Mouse (Mus musculus): ENCODE results near the gene Pnpo. TPM values are rescaled to one million over a fixed set of nuclear protein-coding genes. Genes with fewer than 3 reads are reported as not detected.

The Pnpo gene
- total RNA-seq, 1 experiment from 2014 or later = 20.6 TPM

DNA sequence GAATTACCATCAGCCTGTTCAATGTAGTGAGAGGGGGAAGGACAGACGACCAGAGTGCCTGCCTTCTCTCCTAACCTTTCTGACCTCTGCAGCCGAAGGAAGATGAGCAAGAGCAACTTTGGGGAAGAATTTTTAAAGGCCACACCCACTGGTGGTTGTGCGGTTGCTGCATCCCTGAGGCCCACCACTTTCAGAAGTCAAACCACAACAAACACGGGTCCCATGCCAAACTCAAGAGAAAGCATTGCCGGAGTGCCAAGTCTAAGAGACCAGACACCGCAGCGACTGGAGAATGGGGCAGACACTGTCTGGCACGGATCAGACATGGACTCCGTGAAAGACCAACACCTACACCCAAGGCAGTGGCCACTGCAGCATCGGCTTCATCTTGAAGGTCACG is 18.9 kb downstream of the Pnpo start:
- ATAC-seq (replicated peaks; ENCODE audit: insufficient number of reproducible peaks, low FRiP score, low TSS enrichment, poor library complexity, severe bottlenecking) = peak; percentile 82

DNA sequence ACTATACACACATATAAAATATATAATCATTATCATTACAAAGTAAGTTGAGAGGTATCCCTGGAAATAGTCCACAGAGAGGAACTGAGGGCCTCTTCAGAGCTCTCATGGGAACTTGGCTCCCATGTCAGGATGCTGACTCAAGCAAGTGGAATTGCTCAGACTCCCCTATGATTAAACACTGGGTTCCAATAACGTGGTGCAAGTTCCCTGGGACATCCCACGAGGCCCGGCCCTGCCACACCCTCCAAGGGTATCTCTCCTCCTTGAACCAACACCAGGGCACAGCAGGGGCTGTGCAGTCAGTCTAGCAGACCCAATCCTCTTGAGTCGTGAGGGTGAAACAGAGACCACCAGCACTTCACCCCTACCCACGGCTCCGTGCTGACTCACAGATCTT is 24.8 kb downstream of the Pnpo start:
- ATAC-seq (replicated peaks; ENCODE audit: insufficient number of reproducible peaks, low FRiP score, low TSS enrichment, poor library complexity, severe bottlenecking) = no peak

DNA sequence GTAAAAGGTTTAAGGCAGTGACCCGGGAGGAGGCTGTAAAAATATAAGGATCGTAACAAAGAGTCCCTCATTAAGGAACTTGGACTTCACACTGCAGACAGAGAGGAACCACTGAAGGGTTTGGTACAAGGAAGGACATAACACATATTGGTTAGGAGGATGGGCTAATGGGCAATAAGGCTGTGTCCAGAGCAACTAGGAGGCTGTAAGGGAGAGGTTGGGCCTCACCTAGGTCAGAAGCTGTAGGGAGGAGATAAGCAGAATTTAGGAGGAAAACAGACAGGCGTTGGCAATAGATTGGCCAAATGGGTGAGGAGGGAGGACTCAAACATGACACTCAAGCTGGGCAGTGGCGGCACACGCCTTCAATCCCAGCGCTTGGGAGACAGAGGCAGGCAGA is 26.4 kb downstream of the Pnpo start:
- ATAC-seq (replicated peaks; ENCODE audit: insufficient number of reproducible peaks, low FRiP score, low TSS enrichment, poor library complexity, severe bottlenecking) = no peak

DNA sequence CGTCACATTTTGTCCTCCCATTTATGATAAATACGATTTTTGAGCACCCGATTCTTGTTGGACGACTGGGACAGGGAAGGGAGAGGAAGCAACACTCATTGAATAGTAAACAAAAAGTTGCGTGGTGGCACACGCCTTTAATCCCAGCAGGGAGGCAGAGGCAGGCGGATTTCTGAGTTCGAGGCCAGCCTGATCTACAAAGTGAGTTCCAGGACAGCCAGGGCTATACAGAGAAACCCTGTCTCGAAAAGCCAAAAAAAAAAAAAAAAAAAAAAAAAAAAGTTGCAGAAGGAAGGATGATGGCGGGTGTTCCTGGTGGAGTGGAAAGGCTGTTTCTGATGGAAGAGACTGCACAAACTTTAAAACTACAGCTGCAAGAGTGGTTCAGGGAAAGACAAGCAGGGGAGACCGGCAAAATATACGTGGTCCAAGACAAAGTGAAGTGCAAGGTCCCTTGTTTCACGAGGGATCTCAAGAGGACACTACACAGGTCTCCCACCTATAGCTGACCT is 26.8 kb downstream of the Pnpo start:
- no peak for ATAC-seq (replicated peaks; ENCODE audit: insufficient number of reproducible peaks, low FRiP score, low TSS enrichment, poor library complexity, severe bottlenecking)

DNA sequence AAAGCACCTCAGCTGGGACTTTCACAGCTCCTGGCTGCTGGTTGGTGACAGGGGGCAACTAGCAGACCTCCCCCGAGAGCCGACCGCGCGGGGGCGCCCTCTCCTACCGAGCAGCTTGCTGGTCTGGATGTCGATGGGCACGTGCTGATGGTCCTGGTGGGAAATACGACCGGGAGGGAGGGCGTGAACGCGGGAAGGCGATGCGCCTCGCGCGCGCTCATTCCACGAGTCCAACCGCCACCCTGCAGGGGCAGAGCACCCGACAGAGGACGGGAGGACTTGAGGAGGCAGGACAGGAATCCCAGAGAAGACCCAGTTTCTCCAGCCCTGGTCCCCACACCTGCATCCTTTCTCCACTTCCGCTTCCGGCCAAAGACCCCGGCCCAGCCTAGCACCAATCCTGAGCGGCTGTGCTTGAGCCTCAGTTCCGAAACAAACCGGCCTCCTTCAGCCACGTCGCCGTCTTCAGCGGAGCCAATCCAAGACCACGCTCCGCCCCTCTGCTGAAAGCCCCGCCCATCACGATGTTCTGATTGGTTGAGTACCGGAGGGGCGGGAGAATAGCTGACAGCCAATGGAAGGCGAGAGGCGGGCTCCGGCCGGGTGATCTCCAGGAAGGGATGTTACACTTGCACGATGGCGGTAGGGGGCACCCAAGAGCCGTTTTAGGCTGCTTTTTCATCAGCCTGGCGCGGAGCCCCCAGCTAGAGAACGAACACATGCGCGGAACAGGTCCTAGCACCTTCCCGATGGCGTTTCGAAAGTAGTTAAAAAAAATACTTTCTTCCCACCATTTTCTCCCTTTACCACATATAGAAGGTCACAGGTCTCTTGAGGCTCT is 27.5 kb downstream of the Pnpo start, which contains the start of gene Cdk5rap3:
Cdk5rap3 (minus strand) TSS at position 453 of the 841 bp plus-strand sequence.
- ATAC-seq (replicated peaks; ENCODE audit: insufficient number of reproducible peaks, low FRiP score, low TSS enrichment, poor library complexity, severe bottlenecking) = peak; percentile 97

DNA sequence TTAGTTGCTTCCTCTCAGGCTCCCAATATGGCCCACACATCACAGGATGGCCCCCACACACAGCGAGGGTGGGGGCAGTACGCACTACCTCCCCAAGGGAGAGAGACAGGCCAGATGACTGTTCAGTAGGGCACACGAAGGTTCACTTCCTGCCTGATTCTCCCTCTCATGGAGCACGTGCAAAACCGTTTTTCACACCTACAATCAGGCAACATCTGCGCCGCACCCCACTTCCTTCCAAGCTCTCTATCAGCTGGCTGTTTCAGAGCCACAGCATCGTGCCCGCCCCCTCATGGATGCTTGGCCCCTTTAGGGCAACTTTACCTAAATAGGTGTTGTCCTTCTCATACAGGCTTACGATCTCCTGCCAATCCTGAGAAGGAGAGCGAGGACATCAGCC is 31.1 kb downstream of the Pnpo start:
- no peak for ATAC-seq (replicated peaks; ENCODE audit: insufficient number of reproducible peaks, low FRiP score, low TSS enrichment, poor library complexity, severe bottlenecking)

DNA sequence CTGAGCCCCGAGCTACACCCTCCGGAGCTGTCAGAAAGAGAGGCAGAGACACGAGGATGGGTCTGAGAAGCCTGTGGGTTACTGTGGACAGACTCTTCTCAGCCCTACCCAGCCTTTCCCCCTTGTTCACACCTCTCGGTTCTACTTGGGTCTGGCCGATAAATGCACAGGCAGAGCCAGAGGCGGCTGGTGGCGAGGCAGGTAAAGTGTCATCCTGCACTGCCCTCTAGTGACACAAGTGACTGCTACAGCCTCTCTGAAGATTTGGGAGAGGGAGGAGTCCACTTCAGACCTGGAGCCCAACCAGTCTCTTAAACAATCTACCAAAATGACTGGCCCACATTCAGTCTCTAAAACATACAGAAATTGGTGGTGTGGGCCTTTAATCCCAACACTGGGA is 33.8 kb downstream of the Pnpo start:
- ATAC-seq (replicated peaks; ENCODE audit: insufficient number of reproducible peaks, low FRiP score, low TSS enrichment, poor library complexity, severe bottlenecking) = peak; percentile 64

DNA sequence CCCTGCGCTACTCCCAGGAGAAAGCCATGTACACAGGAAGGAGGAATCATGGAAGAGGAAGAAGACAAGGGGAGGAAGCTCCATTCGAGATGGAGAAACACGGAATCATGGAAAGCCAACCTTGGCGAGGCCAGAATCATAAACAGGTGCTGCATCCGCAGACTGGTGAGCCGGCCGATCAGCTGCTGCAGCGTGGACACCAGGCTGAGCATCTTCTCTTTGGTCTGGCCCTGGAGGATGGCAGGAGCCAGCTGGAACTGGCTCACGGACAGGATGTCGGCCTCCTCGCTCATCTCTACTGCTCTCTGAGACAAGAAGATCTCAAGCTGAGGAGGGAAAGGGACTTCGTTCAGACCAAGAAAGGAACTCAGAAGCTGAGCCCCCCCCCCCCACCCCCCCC is 35.2 kb downstream of the Pnpo start:
- no peak for ATAC-seq (replicated peaks; ENCODE audit: insufficient number of reproducible peaks, low FRiP score, low TSS enrichment, poor library complexity, severe bottlenecking)

DNA sequence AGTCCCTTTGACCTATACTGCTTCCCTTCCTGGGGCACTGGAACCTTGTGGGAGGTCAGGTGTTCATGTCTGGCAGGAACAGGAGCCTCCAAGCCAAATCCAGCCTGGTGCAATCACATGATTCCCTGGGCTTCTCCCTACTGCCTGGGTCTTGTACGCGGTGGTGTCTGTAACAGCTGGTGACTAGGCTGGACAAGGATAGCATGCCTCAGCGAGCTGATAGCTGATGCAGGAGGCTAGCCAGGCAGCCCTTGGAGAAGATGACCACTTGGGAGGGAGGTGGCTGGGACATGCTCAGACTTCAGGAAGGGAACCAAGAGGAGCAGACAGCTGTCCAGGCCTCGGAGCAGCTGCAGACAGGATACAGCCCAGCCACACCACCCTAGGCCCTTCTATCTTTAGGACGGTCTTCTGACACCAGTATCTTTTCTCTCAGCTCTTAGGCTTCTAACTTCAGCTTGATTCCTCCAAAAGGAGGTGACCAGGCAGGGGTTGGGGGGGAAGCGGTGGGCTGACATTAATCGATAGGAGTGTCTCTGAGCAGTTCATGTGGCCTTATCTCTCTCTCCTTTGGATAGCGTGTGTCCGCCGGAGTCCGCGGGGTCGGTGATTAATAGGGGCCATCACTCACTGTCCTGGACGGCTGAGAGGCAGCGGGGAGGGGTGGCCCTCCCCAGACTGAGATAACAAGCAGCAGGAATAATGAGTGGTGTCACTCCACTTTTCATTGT is 37.2 kb downstream of the Pnpo start:
- ATAC-seq (replicated peaks; ENCODE audit: insufficient number of reproducible peaks, low FRiP score, low TSS enrichment, poor library complexity, severe bottlenecking) = no peak

DNA sequence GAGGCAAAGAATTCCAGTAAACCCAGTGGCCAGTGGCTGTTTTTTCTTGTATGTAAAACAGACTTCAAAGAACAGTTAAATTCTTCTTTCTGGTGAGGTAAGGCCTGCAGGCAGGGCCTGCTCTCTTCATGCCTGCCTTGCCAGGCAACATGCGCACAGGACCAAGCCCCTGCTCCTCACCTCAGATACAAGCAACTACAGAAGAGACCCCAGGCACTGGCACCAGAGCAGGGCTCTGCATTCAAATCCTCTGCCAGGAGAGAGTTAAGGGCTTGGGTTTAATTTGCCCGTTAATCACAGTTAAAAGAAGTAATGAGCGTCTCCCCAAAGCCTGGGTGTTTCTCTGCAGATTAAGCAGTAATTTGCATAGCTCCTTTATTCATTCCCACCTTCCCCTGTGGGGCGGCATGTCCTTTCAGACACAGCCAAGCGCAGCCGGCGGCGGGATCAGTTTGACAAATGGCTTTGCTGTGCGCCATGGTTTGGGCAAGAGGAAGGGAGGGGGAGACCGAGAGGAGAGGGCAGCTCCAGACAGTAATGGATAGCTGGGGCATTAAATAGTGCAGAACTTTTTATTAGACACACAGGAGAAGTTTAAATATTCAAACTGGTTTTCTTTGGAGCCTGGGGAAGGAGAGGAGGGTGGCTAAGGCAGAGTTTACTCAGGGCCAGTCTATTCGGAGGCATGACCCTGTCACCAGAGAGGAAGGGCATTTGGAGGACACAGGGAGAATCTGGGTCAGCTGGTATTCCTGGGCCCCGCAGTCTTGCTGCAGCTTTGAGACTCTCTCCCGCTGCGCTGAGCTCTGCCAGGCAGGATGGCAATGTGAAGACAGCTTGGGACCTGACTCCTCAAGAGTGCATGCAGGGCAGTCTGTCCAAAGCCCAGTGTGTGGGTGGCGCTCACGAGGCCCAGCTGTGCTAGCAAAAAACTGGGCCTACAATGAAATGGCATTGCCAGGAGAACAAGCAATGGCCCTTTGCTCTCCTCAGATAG is 40.8 kb downstream of the Pnpo start:
- no peak for ATAC-seq (replicated peaks; ENCODE audit: insufficient number of reproducible peaks, low FRiP score, low TSS enrichment, poor library complexity, severe bottlenecking)

DNA sequence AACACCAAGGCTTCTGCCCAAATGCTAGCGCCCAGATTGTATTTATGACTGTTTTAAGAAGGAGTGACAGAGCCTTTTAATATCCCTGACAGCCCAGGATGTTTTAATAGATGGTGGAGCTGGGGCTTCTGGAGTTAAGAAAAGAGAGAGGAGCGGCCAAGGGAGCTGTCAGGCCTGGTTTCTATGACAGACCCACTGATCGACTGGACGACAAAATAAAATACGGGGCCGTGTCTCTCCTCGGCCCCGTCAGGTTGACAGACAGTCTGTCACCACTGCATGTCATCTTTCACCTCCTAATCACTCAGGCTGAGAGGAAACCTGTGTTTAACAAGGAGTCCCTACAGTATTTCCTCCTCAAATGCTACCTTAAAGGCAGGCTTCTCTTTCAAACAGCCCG is 42.5 kb downstream of the Pnpo start:
- ATAC-seq (replicated peaks; ENCODE audit: insufficient number of reproducible peaks, low FRiP score, low TSS enrichment, poor library complexity, severe bottlenecking) = no peak

DNA sequence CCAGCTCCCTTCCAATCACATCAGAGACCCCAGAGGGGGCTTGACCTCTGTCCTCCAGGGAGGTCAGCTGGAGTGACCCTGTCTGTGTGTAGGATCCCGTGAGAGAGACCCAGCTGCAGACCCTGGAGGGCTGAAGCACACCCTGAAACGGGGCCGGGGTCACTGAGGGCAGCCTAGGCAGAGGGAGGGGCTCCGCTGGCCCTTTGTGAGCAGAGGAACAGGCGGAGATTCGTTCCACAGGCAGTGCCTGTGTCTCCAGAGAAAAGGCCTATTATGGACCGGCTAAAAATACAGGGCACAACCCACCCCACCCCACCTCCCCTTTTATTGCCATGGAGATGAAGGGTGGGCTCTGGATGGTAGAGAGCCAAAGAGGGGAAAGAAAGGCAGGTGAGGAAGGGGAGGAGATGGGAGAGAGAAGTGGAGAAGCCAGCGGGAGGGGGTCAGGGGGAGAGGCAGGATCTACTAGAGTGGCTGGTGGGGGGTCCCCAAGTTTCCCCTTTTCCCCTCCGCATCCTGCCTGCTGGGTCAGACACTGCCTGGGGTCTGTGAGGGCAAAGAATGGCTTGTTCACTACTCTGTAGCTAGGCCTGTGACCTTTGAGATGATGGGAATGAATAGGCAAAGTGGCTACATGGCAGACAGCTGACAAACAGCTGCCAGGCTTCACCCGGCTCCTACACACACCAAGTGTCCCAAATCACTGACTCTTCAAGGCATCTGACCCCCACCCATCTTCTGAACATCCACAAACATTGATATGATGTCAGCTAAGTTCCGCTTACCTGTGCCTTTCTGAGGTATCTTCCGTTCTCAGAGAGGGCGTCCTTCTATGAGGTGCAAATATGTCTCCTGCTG is 44.1 kb downstream of the Pnpo start:
- ATAC-seq (replicated peaks; ENCODE audit: insufficient number of reproducible peaks, low FRiP score, low TSS enrichment, poor library complexity, severe bottlenecking) = no peak

DNA sequence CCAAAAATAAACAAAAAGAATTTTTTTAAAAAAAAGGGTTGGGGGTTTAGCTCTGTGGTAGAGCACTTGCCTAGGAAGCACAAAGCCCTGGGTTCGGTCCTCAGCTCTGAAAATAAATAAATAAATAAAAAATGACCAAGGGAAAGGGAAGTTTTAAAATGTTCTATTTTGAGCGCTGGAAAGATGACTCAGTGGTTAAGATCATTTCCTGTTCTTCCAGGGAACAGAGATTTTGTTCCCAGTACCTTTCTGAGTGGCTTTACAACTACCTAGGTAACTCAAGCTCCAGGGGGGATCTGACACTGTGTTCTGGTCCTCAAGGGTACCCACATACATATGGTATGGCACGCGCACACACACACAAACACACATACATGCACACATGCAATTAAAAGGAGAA is 47.9 kb downstream of the Pnpo start:
- no peak for ATAC-seq (replicated peaks; ENCODE audit: insufficient number of reproducible peaks, low FRiP score, low TSS enrichment, poor library complexity, severe bottlenecking)

DNA sequence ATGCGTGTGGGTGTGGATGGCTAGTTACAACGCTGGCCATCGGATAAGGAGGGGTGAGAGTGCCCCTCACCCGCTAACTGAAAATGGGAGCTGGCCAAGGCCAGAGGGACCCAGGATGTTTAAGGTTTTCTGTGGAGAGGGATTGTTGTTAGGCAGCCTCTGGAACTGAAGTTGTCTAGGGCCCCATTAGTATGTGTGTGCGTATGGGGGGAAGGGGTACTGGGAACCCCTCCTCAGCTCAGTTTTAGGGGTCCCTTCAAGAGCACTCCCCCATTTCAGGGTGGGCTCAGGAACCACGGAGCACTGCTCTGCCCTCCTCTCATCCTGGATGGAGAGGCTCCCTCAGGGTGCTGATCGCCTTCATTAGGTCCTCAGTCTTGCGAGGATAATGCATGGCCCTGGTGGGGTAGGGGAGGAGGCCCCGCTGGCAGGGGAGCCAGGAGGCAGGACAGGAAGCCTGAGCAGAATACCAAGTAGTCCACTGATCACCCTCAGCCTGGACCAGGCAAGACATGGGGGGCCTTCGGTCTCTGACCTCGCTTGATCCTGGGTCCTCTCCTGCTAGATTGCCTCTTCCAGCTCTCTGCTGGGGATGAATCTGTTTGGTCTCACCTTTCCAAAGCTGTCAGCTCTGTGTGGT is 50.5 kb downstream of the Pnpo start:
- ATAC-seq (replicated peaks; ENCODE audit: insufficient number of reproducible peaks, low FRiP score, low TSS enrichment, poor library complexity, severe bottlenecking) = no peak

DNA sequence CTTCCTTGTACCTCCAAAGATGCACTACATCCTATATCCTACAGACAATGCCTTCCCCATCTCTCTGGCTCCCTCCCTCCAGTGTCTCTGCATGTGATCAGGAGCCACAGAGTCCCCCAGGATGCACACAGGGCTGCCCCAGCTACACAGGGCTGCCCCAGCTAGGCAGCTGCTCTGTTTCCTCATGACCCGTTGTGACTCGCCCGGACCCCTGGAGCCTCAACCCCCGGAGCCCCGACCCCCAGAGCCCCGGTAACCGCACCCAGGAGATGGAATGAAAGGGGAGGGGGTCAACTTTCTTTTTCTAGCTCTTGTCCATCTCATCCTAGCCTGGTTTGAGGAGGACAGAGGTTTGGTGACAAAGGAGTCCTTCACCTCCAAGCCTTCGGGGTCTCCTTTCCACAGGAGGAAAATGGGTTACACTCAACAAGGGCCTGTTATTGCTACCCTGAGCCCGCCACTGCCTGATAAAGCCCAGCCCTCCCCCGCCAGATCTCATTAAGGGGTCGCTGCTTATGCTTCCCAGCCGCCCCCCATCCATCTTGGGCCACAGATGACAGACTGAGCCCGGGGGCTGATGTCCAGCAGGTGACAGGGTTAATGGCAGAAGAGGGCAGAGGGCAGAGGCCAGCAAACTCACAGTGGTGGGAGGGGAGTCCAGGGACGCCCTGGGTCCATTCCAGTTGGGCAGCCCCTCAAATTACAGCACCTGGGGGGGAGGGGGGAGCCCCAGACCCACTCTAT is 51.8 kb downstream of the Pnpo start:
- no peak for ATAC-seq (replicated peaks; ENCODE audit: insufficient number of reproducible peaks, low FRiP score, low TSS enrichment, poor library complexity, severe bottlenecking)

Measured in monocyte, adult 5-6 weeks (primary cell).